Mouse (Mus musculus): ENCODE data around the gene Asb3. TPM values are rescaled to one million over a fixed set of nuclear protein-coding genes. Genes with fewer than 3 reads are reported as not detected.
A peak's percentile ranks its signal among the peaks of the same experiment; 100 is the strongest.

Gene Asb3
- 36.8 and 39.6 TPM in 2 replicates for polyA plus RNA-seq (2016; fragmentation: Nextera tagmentation; extraction: Ambion mirVana)

- Histone ChIP-seq H3K36me3 (no peaks in the 10 kb centered on the region), H3K27me3 (no peaks in the 10 kb centered on the region), H3K9ac (peak within 1 kb of the TSS; percentile 52), H3K4me2 (replicated peaks) (peak within 1 kb of the TSS; percentile 79), H3K9me3 (no peaks in the 10 kb centered on the region), H3K4me1 (no peaks in the 10 kb centered on the region), H3K4me3 (peak within 1 kb of the TSS; percentile 47), H3K27ac (no peak within 1 kb of the TSS)
- 4% methylated on average over 41 of the region's 41 CpGs for WGBS
- peak; percentile 89 for ATAC-seq (ENCODE audit: insufficient number of reproducible peaks, insufficient read depth, low FRiP score, low TSS enrichment)
These were observed at the start of gene Asb3, which contains the start of gene Gpr75 for GRCm38 (mm10) chr11:30885171-30885871. Gene Asb3, plus strand, starts transcription at chr11:30885416. Gene Gpr75, plus strand, starts transcription at chr11:30885358.

- Histone ChIP-seq H3K4me3 (no peak overlapping the region), H3K4me2 (replicated peaks) (no peak overlapping the region), H3K9me3 (no peaks in the 10 kb centered on the region), H3K27ac (no peak overlapping the region), H3K27me3 (no peaks in the 10 kb centered on the region), H3K9ac (no peak overlapping the region), H3K36me3 (peaks cover 47% of the 10 kb centered on the region), H3K4me1 (no peaks in the 10 kb centered on the region)
- WGBS: 93% methylated on average over 2 of the region's 2 CpGs
- ATAC-seq (ENCODE audit: insufficient number of reproducible peaks, insufficient read depth, low FRiP score, low TSS enrichment): no peak
These were observed 46.4 kb upstream of the Asb3 start for GRCm38 (mm10) chr11:30838793-30839192.

- Histone ChIP-seq H3K4me2 (replicated peaks) (no peak overlapping the region), H3K4me1 (no peaks in the 10 kb centered on the region), H3K36me3 (peaks cover 46% of the 10 kb centered on the region), H3K27ac (no peak overlapping the region), H3K27me3 (no peaks in the 10 kb centered on the region), H3K4me3 (no peak overlapping the region), H3K9me3 (no peaks in the 10 kb centered on the region), H3K9ac (no peak overlapping the region)
- 96% methylated on average over 1 of the region's 1 CpGs for WGBS
- ATAC-seq (ENCODE audit: insufficient number of reproducible peaks, insufficient read depth, low FRiP score, low TSS enrichment): no peak
These were observed 40.9 kb upstream of the Asb3 start for GRCm38 (mm10) chr11:30844355-30844754.

GRCm38 (mm10) chr11:30872425-30872824 lies 12.8 kb upstream of the Asb3 start:
- Histone ChIP-seq H3K27ac (no peak overlapping the region), H3K36me3 (peaks cover 54% of the 10 kb centered on the region)

GRCm38 (mm10) chr11:30888153-30888552 lies 2.9 kb downstream of the Asb3 start:
- no peak overlapping the region for H3K9ac ChIP-seq
- H3K9me3 ChIP-seq: no peaks in the 10 kb centered on the region
- no peaks in the 10 kb centered on the region for H3K4me1 ChIP-seq
- H3K27me3 ChIP-seq: no peaks in the 10 kb centered on the region
- WGBS: 87% methylated on average over 2 of the region's 2 CpGs
- H3K36me3 ChIP-seq: no peaks in the 10 kb centered on the region
- no peak overlapping the region for H3K4me2 ChIP-seq (replicated peaks)
- ATAC-seq (ENCODE audit: insufficient number of reproducible peaks, insufficient read depth, low FRiP score, low TSS enrichment): no peak
- no peak overlapping the region for H3K4me3 ChIP-seq
- no peak overlapping the region for H3K27ac ChIP-seq

More at GRCm38 (mm10) chr11:30872425-30872824, 12.8 kb upstream of the Asb3 start:
- no peaks in the 10 kb centered on the region for H3K27me3 ChIP-seq
- no peaks in the 10 kb centered on the region for H3K4me1 ChIP-seq
- no peak overlapping the region for H3K9ac ChIP-seq
- ATAC-seq (ENCODE audit: insufficient number of reproducible peaks, insufficient read depth, low FRiP score, low TSS enrichment): no peak
- H3K4me2 ChIP-seq (replicated peaks): no peak overlapping the region
- no peak overlapping the region for H3K4me3 ChIP-seq
- no peaks in the 10 kb centered on the region for H3K9me3 ChIP-seq

GRCm38 (mm10) chr11:30896201-30896600 lies 11.0 kb downstream of the Asb3 start:
- WGBS: 74% methylated on average over 1 of the region's 1 CpGs

GRCm38 (mm10) chr11:30899312-30899711 lies 14.1 kb downstream of the Asb3 start:
- Histone ChIP-seq H3K9me3 (no peaks in the 10 kb centered on the region), H3K4me2 (replicated peaks) (no peak overlapping the region), H3K27me3 (no peaks in the 10 kb centered on the region), H3K36me3 (no peaks in the 10 kb centered on the region), H3K4me1 (no peaks in the 10 kb centered on the region), H3K27ac (no peak overlapping the region), H3K9ac (no peak overlapping the region), H3K4me3 (no peak overlapping the region)
- no peak for ATAC-seq (ENCODE audit: insufficient number of reproducible peaks, insufficient read depth, low FRiP score, low TSS enrichment)

More at GRCm38 (mm10) chr11:30896201-30896600, 11.0 kb downstream of the Asb3 start:
- Histone ChIP-seq H3K4me3 (no peak overlapping the region), H3K4me1 (no peaks in the 10 kb centered on the region), H3K9ac (no peak overlapping the region), H3K27ac (no peak overlapping the region), H3K9me3 (no peaks in the 10 kb centered on the region), H3K36me3 (no peaks in the 10 kb centered on the region), H3K4me2 (replicated peaks) (no peak overlapping the region), H3K27me3 (no peaks in the 10 kb centered on the region)
- no peak for ATAC-seq (ENCODE audit: insufficient number of reproducible peaks, insufficient read depth, low FRiP score, low TSS enrichment)

GRCm38 (mm10) chr11:30912311-30912710 lies 27.1 kb downstream of the Asb3 start:
- ATAC-seq (ENCODE audit: insufficient number of reproducible peaks, insufficient read depth, low FRiP score, low TSS enrichment): no peak
- no peaks in the 10 kb centered on the region for H3K36me3 ChIP-seq
- H3K9me3 ChIP-seq: no peaks in the 10 kb centered on the region
- H3K4me1 ChIP-seq: no peaks in the 10 kb centered on the region
- 95% methylated on average over 3 of the region's 3 CpGs for WGBS
- H3K4me3 ChIP-seq: no peak overlapping the region
- no peak overlapping the region for H3K27ac ChIP-seq
- no peak overlapping the region for H3K4me2 ChIP-seq (replicated peaks)
- no peaks in the 10 kb centered on the region for H3K27me3 ChIP-seq
- H3K9ac ChIP-seq: no peak overlapping the region

GRCm38 (mm10) chr11:30920641-30921040 lies 35.4 kb downstream of the Asb3 start:
- H3K4me3 ChIP-seq: no peak overlapping the region
- peaks cover 4% of the 10 kb centered on the region; the same call in 1 of the 2 replicates for H3K36me3 ChIP-seq
- H3K4me1 ChIP-seq: no peaks in the 10 kb centered on the region
- WGBS: 73% methylated on average over 1 of the region's 1 CpGs
- no peaks in the 10 kb centered on the region for H3K9me3 ChIP-seq
- H3K27me3 ChIP-seq: no peaks in the 10 kb centered on the region
- no peak for ATAC-seq (ENCODE audit: insufficient number of reproducible peaks, insufficient read depth, low FRiP score, low TSS enrichment)
- H3K4me2 ChIP-seq (replicated peaks): no peak overlapping the region
- no peak overlapping the region for H3K9ac ChIP-seq
- H3K27ac ChIP-seq: no peak overlapping the region

GRCm38 (mm10) chr11:30923283-30923682 lies 38.1 kb downstream of the Asb3 start:
- WGBS: 93% methylated on average over 3 of the region's 3 CpGs
- H3K9me3 ChIP-seq: no peaks in the 10 kb centered on the region
- H3K36me3 ChIP-seq: peaks cover 18% of the 10 kb centered on the region; the same call in 1 of the 2 replicates
- H3K9ac ChIP-seq: no peak overlapping the region
- H3K4me2 ChIP-seq (replicated peaks): no peak overlapping the region
- no peaks in the 10 kb centered on the region for H3K27me3 ChIP-seq
- H3K27ac ChIP-seq: no peak overlapping the region
- ATAC-seq (ENCODE audit: insufficient number of reproducible peaks, insufficient read depth, low FRiP score, low TSS enrichment): no peak
- no peak overlapping the region for H3K4me3 ChIP-seq
- no peaks in the 10 kb centered on the region for H3K4me1 ChIP-seq

- Histone ChIP-seq H3K4me3 (no peak overlapping the region), H3K9ac (no peak overlapping the region), H3K27me3 (no peaks in the 10 kb centered on the region), H3K4me1 (no peaks in the 10 kb centered on the region), H3K4me2 (replicated peaks) (no peak overlapping the region), H3K9me3 (no peaks in the 10 kb centered on the region), H3K27ac (no peak overlapping the region), H3K36me3 (peaks cover 28% of the 10 kb centered on the region; the same call in 1 of the 2 replicates)
- no peak for ATAC-seq (ENCODE audit: insufficient number of reproducible peaks, insufficient read depth, low FRiP score, low TSS enrichment)
These were observed 42.9 kb downstream of the Asb3 start for GRCm38 (mm10) chr11:30928079-30928478.

- Histone ChIP-seq H3K9me3 (no peaks in the 10 kb centered on the region), H3K9ac (no peak overlapping the region), H3K27me3 (no peaks in the 10 kb centered on the region), H3K4me2 (replicated peaks) (no peak overlapping the region), H3K4me3 (no peak overlapping the region), H3K36me3 (peaks cover 28% of the 10 kb centered on the region; the same call in 1 of the 2 replicates), H3K27ac (no peak overlapping the region), H3K4me1 (no peaks in the 10 kb centered on the region)
- no peak for ATAC-seq (ENCODE audit: insufficient number of reproducible peaks, insufficient read depth, low FRiP score, low TSS enrichment)
- 100% methylated on average over 1 of the region's 1 CpGs for WGBS
These were observed 43.3 kb downstream of the Asb3 start for GRCm38 (mm10) chr11:30928498-30928897.
